Mouse (Mus musculus): ENCODE results near the gene Cltc. TPM values are rescaled to one million over a fixed set of nuclear protein-coding genes. Genes with fewer than 3 reads are reported as not detected.
A peak's percentile ranks its signal among the peaks of the same experiment; 100 is the strongest.

The Cltc gene
- polyA plus RNA-seq, 1 experiment, result 11.1 TPM

GRCm38 (mm10) chr11:86671041-86671675 lies 86.2 kb downstream of the Cltc start:
- H3K9me3 ChIP-seq, result no peaks in the 10 kb centered on the region
- H3K36me3 ChIP-seq (replicated peaks; ENCODE audit: low read length), result peaks cover 2% of the 10 kb centered on the region
- H3K27me3 ChIP-seq (replicated peaks), result no peaks in the 10 kb centered on the region
- H3K4me3 ChIP-seq (replicated peaks), result no peak overlapping the region
- H3K4me1 ChIP-seq, result peaks cover 59% of the 10 kb centered on the region
- TF ChIP-seq GATA1 (IDR thresholded peaks at IDR 0.05; ENCODE audit: borderline replicate concordance, low read length) (no peak), FLI1 (IDR thresholded peaks at IDR 0.05; ENCODE audit: low read length) (no peak)

GRCm38 (mm10) chr11:86668169-86668568 lies 89.2 kb downstream of the Cltc start:
- Histone ChIP-seq H3K4me3 (replicated peaks) (no peak overlapping the region), H3K9me3 (no peaks in the 10 kb centered on the region), H3K4me1 (peaks cover 62% of the 10 kb centered on the region), H3K36me3 (replicated peaks; ENCODE audit: low read length) (peaks cover 24% of the 10 kb centered on the region), H3K27me3 (replicated peaks) (no peaks in the 10 kb centered on the region)
- TF ChIP-seq GATA1 (IDR thresholded peaks at IDR 0.05; ENCODE audit: borderline replicate concordance, low read length), result no peak
- TF ChIP-seq FLI1 (IDR thresholded peaks at IDR 0.05; ENCODE audit: low read length), result no peak

GRCm38 (mm10) chr11:86667553-86667952 lies 89.8 kb downstream of the Cltc start:
- Histone ChIP-seq H3K27me3 (replicated peaks) (no peaks in the 10 kb centered on the region), H3K36me3 (replicated peaks; ENCODE audit: low read length) (peaks cover 28% of the 10 kb centered on the region), H3K4me3 (replicated peaks) (no peak overlapping the region), H3K4me1 (peaks cover 60% of the 10 kb centered on the region), H3K9me3 (no peaks in the 10 kb centered on the region)
- TF ChIP-seq GATA1 (IDR thresholded peaks at IDR 0.05; ENCODE audit: borderline replicate concordance, low read length) (no peak), FLI1 (IDR thresholded peaks at IDR 0.05; ENCODE audit: low read length) (no peak)

GRCm38 (mm10) chr11:86664406-86664805 lies 93.0 kb downstream of the Cltc start:
- Histone ChIP-seq H3K4me1 (peaks cover 44% of the 10 kb centered on the region), H3K36me3 (replicated peaks; ENCODE audit: low read length) (peaks cover 53% of the 10 kb centered on the region)

GRCm38 (mm10) chr11:86663977-86664376 lies 93.4 kb downstream of the Cltc start:
- no peak overlapping the region for H3K4me3 ChIP-seq (replicated peaks)
- TF ChIP-seq FLI1 (IDR thresholded peaks at IDR 0.05; ENCODE audit: low read length) (no peak), GATA1 (IDR thresholded peaks at IDR 0.05; ENCODE audit: borderline replicate concordance, low read length) (no peak)
- H3K27me3 ChIP-seq (replicated peaks), result no peaks in the 10 kb centered on the region
- H3K36me3 ChIP-seq (replicated peaks; ENCODE audit: low read length), result peaks cover 58% of the 10 kb centered on the region
- H3K9me3 ChIP-seq, result no peaks in the 10 kb centered on the region
- H3K4me1 ChIP-seq, result peaks cover 40% of the 10 kb centered on the region

More at GRCm38 (mm10) chr11:86664406-86664805, 93.0 kb downstream of the Cltc start:
- Histone ChIP-seq H3K27me3 (replicated peaks) (no peaks in the 10 kb centered on the region), H3K4me3 (replicated peaks) (no peak overlapping the region), H3K9me3 (no peaks in the 10 kb centered on the region)
- no peak for TF ChIP-seq GATA1 (IDR thresholded peaks at IDR 0.05; ENCODE audit: borderline replicate concordance, low read length)

GRCm38 (mm10) chr11:86662986-86663895 lies 94.1 kb downstream of the Cltc start:
- H3K9me3 ChIP-seq, result no peaks in the 10 kb centered on the region
- peaks cover 61% of the 10 kb centered on the region for H3K36me3 ChIP-seq (replicated peaks; ENCODE audit: low read length)
- no peaks in the 10 kb centered on the region for H3K27me3 ChIP-seq (replicated peaks)
- TF ChIP-seq GATA1 (IDR thresholded peaks at IDR 0.05; ENCODE audit: borderline replicate concordance, low read length) (no peak), FLI1 (IDR thresholded peaks at IDR 0.05; ENCODE audit: low read length) (no peak)
- peaks cover 38% of the 10 kb centered on the region for H3K4me1 ChIP-seq
- H3K4me3 ChIP-seq (replicated peaks), result no peak overlapping the region

GRCm38 (mm10) chr11:86657863-86658262 lies 99.5 kb downstream of the Cltc start:
- no peak for TF ChIP-seq FLI1 (IDR thresholded peaks at IDR 0.05; ENCODE audit: low read length)
- Histone ChIP-seq H3K4me1 (peaks cover 42% of the 10 kb centered on the region), H3K27me3 (replicated peaks) (no peaks in the 10 kb centered on the region), H3K4me3 (replicated peaks) (no peak overlapping the region), H3K9me3 (no peaks in the 10 kb centered on the region), H3K36me3 (replicated peaks; ENCODE audit: low read length) (peaks cover 39% of the 10 kb centered on the region)

GRCm38 (mm10) chr11:86656849-86657567 lies 100.4 kb downstream of the Cltc start:
- H3K36me3 ChIP-seq (replicated peaks; ENCODE audit: low read length), result peaks cover 32% of the 10 kb centered on the region
- TF ChIP-seq GATA1 (IDR thresholded peaks at IDR 0.05; ENCODE audit: borderline replicate concordance, low read length) (no peak), FLI1 (IDR thresholded peaks at IDR 0.05; ENCODE audit: low read length) (no peak)
- peak overlapping the region; percentile 18 for H3K4me3 ChIP-seq (replicated peaks)
- no peaks in the 10 kb centered on the region for H3K27me3 ChIP-seq (replicated peaks)
- no peaks in the 10 kb centered on the region for H3K9me3 ChIP-seq
- peaks cover 45% of the 10 kb centered on the region for H3K4me1 ChIP-seq

GRCm38 (mm10) chr11:86655671-86656070 lies 101.7 kb downstream of the Cltc start:
- Histone ChIP-seq H3K9me3 (no peaks in the 10 kb centered on the region), H3K4me1 (peaks cover 48% of the 10 kb centered on the region), H3K4me3 (replicated peaks) (no peak overlapping the region), H3K36me3 (replicated peaks; ENCODE audit: low read length) (peaks cover 22% of the 10 kb centered on the region), H3K27me3 (replicated peaks) (no peaks in the 10 kb centered on the region)
- TF ChIP-seq GATA1 (IDR thresholded peaks at IDR 0.05; ENCODE audit: borderline replicate concordance, low read length) (no peak), FLI1 (IDR thresholded peaks at IDR 0.05; ENCODE audit: low read length) (no peak)
